In genomic region chr3:32736244-32737171, GRCm38 (mm10) we compare ENCODE assay signal across 8 mouse cellular contexts. TPM values are rescaled to one million over a fixed set of nuclear protein-coding genes. Genes with fewer than 3 reads are reported as not detected.
DNase-seq lines count a peak whose midpoint lies in the region; ATAC-seq and TF ChIP-seq lines count a peak whose summit lies in the region.

Gene Ndufb5 (plus strand): TSS chr3:32736990.

- H3K27ac ChIP-seq in hindbrain, embryonic 10.5 days = peak within 1 kb of the TSS; percentile 88
- H3K27ac ChIP-seq in lung, postnatal 0 days (ENCODE audit: low read length) = peak within 1 kb of the TSS; percentile 82

- no peak for TF ChIP-seq CTCF in lung, postnatal 0 days (IDR thresholded peaks at IDR 0.05)

- H3K4me1 ChIP-seq in hindbrain, embryonic 10.5 days (replicated peaks) = peaks cover 23% of the 10 kb centered on the region
- peaks cover 7% of the 10 kb centered on the region; the same call in 1 of the 2 replicates for H3K4me1 ChIP-seq in lung, postnatal 0 days (ENCODE audit: insufficient read depth, low read depth, low read length)

- no peaks in the 10 kb centered on the region for H3K9me3 ChIP-seq in hindbrain, embryonic 10.5 days
- no peaks in the 10 kb centered on the region for H3K9me3 ChIP-seq in lung, postnatal 0 days (ENCODE audit: low read length)

- peak within 1 kb of the TSS; percentile 76 for H3K4me3 ChIP-seq in hindbrain, embryonic 10.5 days
- peak within 1 kb of the TSS; percentile 85 for H3K4me3 ChIP-seq in lung, postnatal 0 days (ENCODE audit: low read depth, low read length)

- DNase-seq in MN1 (ENCODE audit: low spot score) = peak; percentile 99
- DNase-seq in cerebellum, adult 9-10 months = peak; percentile 99
- DNase-seq in hindbrain, embryonic 10.5 days (ENCODE audit: low spot score) = peak; percentile 98
- peak; percentile 99 for DNase-seq in layer of hippocampus, adult 9-11 months
- peak; percentile 100 for DNase-seq in lung, postnatal 0 days (ENCODE audit: low spot score)
- peak; percentile 97 for DNase-seq in ovary, postnatal 14 days (ENCODE audit: low spot score)
- peak; percentile 97 for DNase-seq in thymus, postnatal 14 days

- peak within 1 kb of the TSS; percentile 95 for H3K4me2 ChIP-seq in lung, postnatal 0 days (replicated peaks; ENCODE audit: low read depth, low read length)

- peaks cover 41% of the 10 kb centered on the region for H3K36me3 ChIP-seq in hindbrain, embryonic 10.5 days
- peaks cover 5% of the 10 kb centered on the region; the same call in 1 of the 2 replicates for H3K36me3 ChIP-seq in lung, postnatal 0 days (ENCODE audit: insufficient read depth, low read length)

- WGBS in hindbrain, embryonic 10.5 days = under 1% methylated on average over 62 of the region's 62 CpGs
- WGBS in lung, postnatal 0 days = under 1% methylated on average over 62 of the region's 62 CpGs

- H3K27me3 ChIP-seq in hindbrain, embryonic 10.5 days (ENCODE audit: insufficient read depth, poor library complexity, severe bottlenecking) = no peaks in the 10 kb centered on the region
- no peaks in the 10 kb centered on the region for H3K27me3 ChIP-seq in lung, postnatal 0 days (replicated peaks; ENCODE audit: insufficient read depth, low read length)

- ATAC-seq in frontal cortex, adult (ENCODE audit: low TSS enrichment) = peak; percentile 95
- ATAC-seq in lung, postnatal 0 days = peak; percentile 99

- no peak for TF ChIP-seq EP300 in lung, postnatal 0 days (IDR thresholded peaks at IDR 0.05)

- H3K9ac ChIP-seq in lung, postnatal 0 days (replicated peaks; ENCODE audit: low read depth) = peak within 1 kb of the TSS; percentile 74

RNA-seq across cellular contexts. Expression of gene Ndufb5, which starts in this region (rescaled TPM):
- polyA plus RNA-seq in hindbrain, embryonic 10.5 days (2016; fragmentation: Nextera tagmentation; extraction: Ambion mirVana) = 281 and 302 TPM in 2 replicates
- 232 and 259 TPM in 2 replicates for polyA plus RNA-seq in lung, postnatal 0 days (2015; fragmentation: Nextera tagmentation; extraction: Ambion mirVana)

Comparison
In these comparisons a context has a peak if more than half of its experiments do, and no peak if none do; other contexts are left out.
1. Peak in every context shown above with its lines: DNase-seq, ATAC-seq, H3K4me3 ChIP-seq and H3K27ac ChIP-seq.